Mouse (Mus musculus) CD4-positive, CD25-positive, alpha-beta regulatory T cell, adult 9 weeks (primary cell): Measurements from ENCODE around the gene Zc3h12c. TPM values are rescaled to one million over a fixed set of nuclear protein-coding genes. Genes with fewer than 3 reads are reported as not detected.

ENCODE experiments used
- polyA plus RNA-seq: library from polyadenylated mRNA; unstranded; fragments of 100-300 nt; shearing (Covaris generic); gene quantifications from one replicate; pipeline ENCODE4 v1.2.1, GENCODE M21; 2017

Gene Zc3h12c
- 2.0 TPM for polyA plus RNA-seq

GRCm38 (mm10) chr9:52167863-52168685, at the start of gene Zc3h12c:
TSS of gene Zc3h12c (minus strand) at chr9:52168572.

Other genes starting within 250 kb of the Zc3h12c start
- 12.2 TPM for gene Fdx1, start 205.0 kb downstream of the Zc3h12c start, polyA plus RNA-seq
- 22.6 TPM for gene Rdx, start 121.4 kb downstream of the Zc3h12c start, polyA plus RNA-seq